7 mouse cellular contexts compared by ENCODE assay signal in genomic region chr14:76875266-76875900, GRCm38 (mm10).
A peak's percentile ranks its signal among the peaks of the same experiment; 100 is the strongest.
DNase-seq lines count a peak whose midpoint lies in the region; ATAC-seq and TF ChIP-seq lines count a peak whose summit lies in the region.

No protein-coding gene starts in this region.

- H3K36me3 ChIP-seq in liver, adult 2 months (ENCODE audit: control insufficient read depth, insufficient read depth, low read length): no peaks in the 10 kb centered on the region
- no peaks in the 10 kb centered on the region for H3K36me3 ChIP-seq in intestine, embryonic 14.5 days (ENCODE audit: control insufficient read depth, insufficient read depth, low read length)
- H3K36me3 ChIP-seq in liver, embryonic 16.5 days (ENCODE audit: control insufficient read depth, insufficient read depth): no peaks in the 10 kb centered on the region
- H3K36me3 ChIP-seq in stomach, postnatal 0 days (ENCODE audit: control insufficient read depth, insufficient read depth, low read length): no peaks in the 10 kb centered on the region

- 18% methylated on average over 8 of the region's 8 CpGs for WGBS in liver, adult 2 months
- 27% methylated on average over 8 of the region's 8 CpGs for WGBS in intestine, embryonic 14.5 days
- WGBS in liver, embryonic 16.5 days (ENCODE audit: insufficient replicate concordance): 47% methylated on average over 8 of the region's 8 CpGs
- WGBS in stomach, postnatal 0 days: 18% methylated on average over 8 of the region's 8 CpGs

- TF ChIP-seq EP300 in stomach, postnatal 0 days (optimal IDR thresholded peaks at IDR 0.05): no peak

- H3K9ac ChIP-seq in liver, adult 2 months (ENCODE audit: low read depth, low read length): no peak overlapping the region; the same call in 1 of the 2 replicates
- H3K9ac ChIP-seq in intestine, embryonic 14.5 days (ENCODE audit: low read length): no peak overlapping the region
- no peak overlapping the region for H3K9ac ChIP-seq in liver, embryonic 16.5 days (ENCODE audit: low read depth, low read length)
- H3K9ac ChIP-seq in stomach, postnatal 0 days (ENCODE audit: low read length): no peak overlapping the region

- no peak for TF ChIP-seq CTCF in liver, adult 2 months (IDR thresholded peaks at IDR 0.05; ENCODE audit: low read depth, low read length)
- TF ChIP-seq CTCF in stomach, postnatal 0 days (IDR thresholded peaks at IDR 0.05; ENCODE audit: low read depth): no peak

- ATAC-seq in intestine, embryonic 14.5 days (replicated peaks; ENCODE audit: low FRiP score, low TSS enrichment, low read depth): peak; percentile 80
- ATAC-seq in liver, embryonic 16.5 days (ENCODE audit: low read depth): peak; percentile 84
- peak; percentile 91 for ATAC-seq in stomach, postnatal 0 days (ENCODE audit: low FRiP score, low TSS enrichment)

- no peak overlapping the region for H3K4me3 ChIP-seq in liver, adult 2 months (ENCODE audit: insufficient read depth, low read depth, low read length)
- H3K4me3 ChIP-seq in intestine, embryonic 14.5 days (ENCODE audit: low read depth, low read length): no peak overlapping the region
- no peak overlapping the region for H3K4me3 ChIP-seq in liver, embryonic 16.5 days (ENCODE audit: low read depth, low read length)
- no peak overlapping the region for H3K4me3 ChIP-seq in stomach, postnatal 0 days (ENCODE audit: low read depth, low read length)

- peak overlapping the region; percentile 79 for H3K27ac ChIP-seq in liver, adult 2 months (replicated peaks; ENCODE audit: insufficient read depth, low read depth, low read length)
- peak overlapping the region; percentile 77 for H3K27ac ChIP-seq in intestine, embryonic 14.5 days (ENCODE audit: low read depth)
- peak overlapping the region; percentile 65 for H3K27ac ChIP-seq in liver, embryonic 16.5 days (ENCODE audit: low read length)
- H3K27ac ChIP-seq in stomach, postnatal 0 days (replicated peaks): peak overlapping the region; percentile 85

- peaks cover 31% of the 10 kb centered on the region for H3K4me1 ChIP-seq in liver, adult 2 months (ENCODE audit: control insufficient read depth, insufficient read depth, low read length)
- peaks cover 29% of the 10 kb centered on the region for H3K4me1 ChIP-seq in intestine, embryonic 14.5 days (replicated peaks; ENCODE audit: control insufficient read depth, insufficient read depth, low read length)
- no peaks in the 10 kb centered on the region for H3K4me1 ChIP-seq in liver, embryonic 16.5 days (ENCODE audit: control insufficient read depth, low read depth, low read length)
- H3K4me1 ChIP-seq in stomach, postnatal 0 days (replicated peaks; ENCODE audit: control insufficient read depth, insufficient read depth): peaks cover 9% of the 10 kb centered on the region

- H3K4me2 ChIP-seq in intestine, embryonic 14.5 days (ENCODE audit: low read length): 0 out of 2 replicates have a peak overlapping the region, but pooled peaks have one; percentile 18
- no peak overlapping the region for H3K4me2 ChIP-seq in liver, embryonic 16.5 days (ENCODE audit: low read depth, low read length)
- H3K4me2 ChIP-seq in stomach, postnatal 0 days (replicated peaks; ENCODE audit: low read depth): no peak overlapping the region

- no peaks in the 10 kb centered on the region for H3K27me3 ChIP-seq in liver, adult 2 months (ENCODE audit: control insufficient read depth, insufficient read depth, low read length)
- H3K27me3 ChIP-seq in intestine, embryonic 14.5 days (replicated peaks; ENCODE audit: control insufficient read depth, insufficient read depth, low read length): no peaks in the 10 kb centered on the region
- H3K27me3 ChIP-seq in liver, embryonic 16.5 days (ENCODE audit: control insufficient read depth, insufficient read depth, low read depth, low read length): no peaks in the 10 kb centered on the region
- no peaks in the 10 kb centered on the region for H3K27me3 ChIP-seq in stomach, postnatal 0 days (ENCODE audit: control insufficient read depth, insufficient read depth, low read length)

- no peaks in the 10 kb centered on the region for H3K9me3 ChIP-seq in intestine, embryonic 14.5 days (ENCODE audit: control insufficient read depth, low read length)
- no peaks in the 10 kb centered on the region for H3K9me3 ChIP-seq in liver, embryonic 16.5 days (replicated peaks; ENCODE audit: control insufficient read depth, low read length)
- no peaks in the 10 kb centered on the region for H3K9me3 ChIP-seq in stomach, postnatal 0 days (ENCODE audit: control insufficient read depth, low read length)

- no peaks in the 10 kb centered on the region for H3K79me2 ChIP-seq in liver, adult 2 months (ENCODE audit: control insufficient read depth, insufficient read depth, low read length)

- TF ChIP-seq POLR2A in liver, adult 2 months (IDR thresholded peaks at IDR 0.05; ENCODE audit: extremely low read depth, insufficient read depth, low read length): no peak

- peak; percentile 95 for DNase-seq in liver, adult 2 months (ENCODE audit: extremely low read depth, low read depth, low spot score)
- DNase-seq in liver: no peak
- peak; percentile 61 for DNase-seq in intestine, embryonic 14.5 days (ENCODE audit: low spot score)
- peak; percentile 36 for DNase-seq in stomach, postnatal 0 days (ENCODE audit: low spot score)
- no peak for DNase-seq in right cerebral cortex, postnatal 10 days (ENCODE audit: low spot score in 2 of 2)
- DNase-seq in cerebellum, adult 18-20 months: no peak

Comparison
In these comparisons a context has a peak if more than half of its experiments do, and no peak if none do; other contexts are left out.
1. DNase-seq: peak in liver, adult 2 months (single experiment), intestine, embryonic 14.5 days (single experiment) and stomach, postnatal 0 days (single experiment); none in liver (single experiment), right cerebral cortex, postnatal 10 days (0 of 2) and cerebellum, adult 18-20 months (0 of 2).
2. Peak in every context shown above with its lines, with median percentiles within 50 percentile points of each other: H3K27ac ChIP-seq and ATAC-seq.